Mouse (Mus musculus): ENCODE results near the gene Ntf5. TPM values are rescaled to one million over a fixed set of nuclear protein-coding genes. Genes with fewer than 3 reads are reported as not detected.
"Not testable (repeated sequence)": the region's sequence is repeated elsewhere in the genome, so short reads cannot be mapped to it uniquely, and the experiment has no call there.

The Ntf5 gene
- polyA plus RNA-seq, 1 experiment from 2014 or later, result 2.0 TPM

GRCm38 (mm10) chr7:45458748-45459563 lies 45.5 kb downstream of the Ntf5 start:
- Histone ChIP-seq H3K9me3 (ENCODE audit: control insufficient read depth) (no peaks in the 10 kb centered on the region), H3K36me3 (ENCODE audit: control insufficient read depth, insufficient read depth) (peaks cover 53% of the 10 kb centered on the region), H3K27me3 (replicated peaks; ENCODE audit: control insufficient read depth, insufficient read depth, low read length) (no peaks in the 10 kb centered on the region), H3K4me1 (replicated peaks; ENCODE audit: control insufficient read depth, insufficient read depth, low read length) (0 out of 2 replicates have a peak, but pooled peaks cover 9% of the 10 kb centered on the region), H3K27ac (ENCODE audit: low read depth, low read length) (peak overlapping the region; percentile 94), H3K9ac (ENCODE audit: low read depth, low read length) (peak overlapping the region; percentile 57), H3K4me3 (ENCODE audit: low read depth, low read length) (peak overlapping the region; percentile 74), H3K4me2 (replicated peaks; ENCODE audit: low read depth) (peak overlapping the region; percentile 73)
- under 1% methylated on average over 41 of the region's 43 CpGs for WGBS
- peak; percentile 32 for ATAC-seq
- no peak for TF ChIP-seq CTCF (IDR thresholded peaks at IDR 0.05; ENCODE audit: low read depth)

- peak within 1 kb of the TSS; percentile 73 for H3K4me2 ChIP-seq (replicated peaks; ENCODE audit: low read depth)
- peak within 1 kb of the TSS; percentile 94 for H3K27ac ChIP-seq (ENCODE audit: low read depth, low read length)
- 1% methylated on average over 28 of the region's 37 CpGs for WGBS
- not testable (repeated sequence) for H3K9me3 ChIP-seq (ENCODE audit: control insufficient read depth); H3K27me3 ChIP-seq (replicated peaks; ENCODE audit: control insufficient read depth, insufficient read depth, low read length); H3K4me1 ChIP-seq (replicated peaks; ENCODE audit: control insufficient read depth, insufficient read depth, low read length)
- peaks cover 48% of the 10 kb centered on the region for H3K36me3 ChIP-seq (ENCODE audit: control insufficient read depth, insufficient read depth)
- peak within 1 kb of the TSS; percentile 74 for H3K4me3 ChIP-seq (ENCODE audit: low read depth, low read length)
- peak within 1 kb of the TSS; percentile 57 for H3K9ac ChIP-seq (ENCODE audit: low read depth, low read length)
- ATAC-seq, result peak; percentile 84
Measured at GRCm38 (mm10) chr7:45459564-45460140, 46.2 kb downstream of the Ntf5 start, which contains the start of gene Ftl1. Ftl1 (minus strand) TSS chr7:45459884.

- 37% methylated on average over 7 of the region's 7 CpGs for WGBS
- 0 out of 2 replicates have a peak, but pooled peaks cover 9% of the 10 kb centered on the region for H3K4me1 ChIP-seq (replicated peaks; ENCODE audit: control insufficient read depth, insufficient read depth, low read length)
- peaks cover 46% of the 10 kb centered on the region for H3K36me3 ChIP-seq (ENCODE audit: control insufficient read depth, insufficient read depth)
- H3K4me3 ChIP-seq (ENCODE audit: low read depth, low read length), result peak overlapping the region; percentile 74
- no peaks in the 10 kb centered on the region for H3K27me3 ChIP-seq (replicated peaks; ENCODE audit: control insufficient read depth, insufficient read depth, low read length)
- peak overlapping the region; percentile 94 for H3K27ac ChIP-seq (ENCODE audit: low read depth, low read length)
- no peak for TF ChIP-seq CTCF (IDR thresholded peaks at IDR 0.05; ENCODE audit: low read depth)
- H3K4me2 ChIP-seq (replicated peaks; ENCODE audit: low read depth), result peak overlapping the region; percentile 65
- peak; percentile 44 for ATAC-seq
- H3K9ac ChIP-seq (ENCODE audit: low read depth, low read length), result peak overlapping the region; percentile 51; the same call in 1 of the 2 replicates
- H3K9me3 ChIP-seq (ENCODE audit: control insufficient read depth), result no peaks in the 10 kb centered on the region
Measured at GRCm38 (mm10) chr7:45460377-45460776, 46.9 kb downstream of the Ntf5 start.

GRCm38 (mm10) chr7:45460860-45461314 lies 47.4 kb downstream of the Ntf5 start:
- no peaks in the 10 kb centered on the region for H3K9me3 ChIP-seq (ENCODE audit: control insufficient read depth)
- TF ChIP-seq CTCF (IDR thresholded peaks at IDR 0.05; ENCODE audit: low read depth), result no peak
- ATAC-seq, result peak; percentile 50
- peaks cover 45% of the 10 kb centered on the region for H3K36me3 ChIP-seq (ENCODE audit: control insufficient read depth, insufficient read depth)
- H3K4me3 ChIP-seq (ENCODE audit: low read depth, low read length), result peak overlapping the region; percentile 74
- H3K4me1 ChIP-seq (replicated peaks; ENCODE audit: control insufficient read depth, insufficient read depth, low read length), result 0 out of 2 replicates have a peak, but pooled peaks cover 11% of the 10 kb centered on the region
- no peaks in the 10 kb centered on the region for H3K27me3 ChIP-seq (replicated peaks; ENCODE audit: control insufficient read depth, insufficient read depth, low read length)
- H3K9ac ChIP-seq (ENCODE audit: low read depth, low read length), result peak overlapping the region; percentile 51; the same call in 1 of the 2 replicates
- peak overlapping the region; percentile 65 for H3K4me2 ChIP-seq (replicated peaks; ENCODE audit: low read depth)
- peak overlapping the region; percentile 94 for H3K27ac ChIP-seq (ENCODE audit: low read depth, low read length)
- 3% methylated on average over 13 of the region's 13 CpGs for WGBS

- Histone ChIP-seq H3K9me3 (ENCODE audit: control insufficient read depth) (no peaks in the 10 kb centered on the region), H3K4me2 (replicated peaks; ENCODE audit: low read depth) (peak overlapping the region; percentile 65), H3K27me3 (replicated peaks; ENCODE audit: control insufficient read depth, insufficient read depth, low read length) (no peaks in the 10 kb centered on the region), H3K4me1 (replicated peaks; ENCODE audit: control insufficient read depth, insufficient read depth, low read length) (0 out of 2 replicates have a peak, but pooled peaks cover 14% of the 10 kb centered on the region), H3K27ac (ENCODE audit: low read depth, low read length) (peak overlapping the region; percentile 94), H3K36me3 (ENCODE audit: control insufficient read depth, insufficient read depth) (peaks cover 45% of the 10 kb centered on the region), H3K9ac (ENCODE audit: low read depth, low read length) (peak overlapping the region; percentile 51; the same call in 1 of the 2 replicates), H3K4me3 (ENCODE audit: low read depth, low read length) (no peak overlapping the region)
- no peak for TF ChIP-seq CTCF (IDR thresholded peaks at IDR 0.05; ENCODE audit: low read depth)
- 44% methylated on average over 4 of the region's 5 CpGs for WGBS
- 0 out of 2 replicates have a peak, but pooled peaks have one; percentile 0 for ATAC-seq
Measured at GRCm38 (mm10) chr7:45461326-45461725, 47.8 kb downstream of the Ntf5 start.

- Histone ChIP-seq H3K4me1 (replicated peaks; ENCODE audit: control insufficient read depth, insufficient read depth, low read length) (0 out of 2 replicates have a peak, but pooled peaks cover 14% of the 10 kb centered on the region), H3K27me3 (replicated peaks; ENCODE audit: control insufficient read depth, insufficient read depth, low read length) (no peaks in the 10 kb centered on the region), H3K9ac (ENCODE audit: low read depth, low read length) (no peak overlapping the region), H3K4me2 (replicated peaks; ENCODE audit: low read depth) (peak overlapping the region; percentile 65), H3K36me3 (ENCODE audit: control insufficient read depth, insufficient read depth) (peaks cover 43% of the 10 kb centered on the region), H3K4me3 (ENCODE audit: low read depth, low read length) (no peak overlapping the region), H3K27ac (ENCODE audit: low read depth, low read length) (peak overlapping the region; percentile 94), H3K9me3 (ENCODE audit: control insufficient read depth) (no peaks in the 10 kb centered on the region)
- 87% methylated on average over 4 of the region's 4 CpGs for WGBS
- ATAC-seq, result no peak
- no peak for TF ChIP-seq CTCF (IDR thresholded peaks at IDR 0.05; ENCODE audit: low read depth)
Measured at GRCm38 (mm10) chr7:45461781-45462180, 48.3 kb downstream of the Ntf5 start.
